Mouse (Mus musculus) hindbrain, embryonic 10.5 days (tissue): ENCODE measurements around the gene Metrn. TPM values are rescaled to one million over a fixed set of nuclear protein-coding genes. Genes with fewer than 3 reads are reported as not detected.

ENCODE experiments used
- DNase-seq: peaks from one replicate; pipeline ENCODE4 v3.0.0-alpha.2; 2017; ENCODE audit warnings: low spot score
- H3K27ac ChIP-seq: fragments of 300-500 bp; sonication (generic); 2 replicates; pipeline ENCODE4 v1.5.1; 2016; ENCODE audit warnings: mild to moderate bottlenecking, moderate library complexity
- H3K27me3 ChIP-seq: fragments of 300-500 bp; sonication (generic); 2 replicates; pipeline ENCODE4 v1.6.1; 2016; ENCODE audit warnings: mild to moderate bottlenecking; ENCODE audit not compliant: poor library complexity, insufficient read depth, severe bottlenecking
- H3K36me3 ChIP-seq: fragments of 300-500 bp; sonication (generic); 2 replicates; pipeline ENCODE4 v1.6.1; 2016; ENCODE audit warnings: mild to moderate bottlenecking, moderate library complexity
- H3K4me1 ChIP-seq: fragments of 300-500 bp; sonication (generic); replicated peaks from 2 replicates; pipeline ENCODE4 v1.6.1; 2016; ENCODE audit warnings: mild to moderate bottlenecking
- H3K4me3 ChIP-seq: fragments of 300-500 bp; sonication (generic); 2 replicates; pipeline ENCODE4 v1.5.1; 2016; ENCODE audit warnings: mild to moderate bottlenecking, moderate library complexity
- H3K9me3 ChIP-seq: fragments of 300-500 bp; sonication (generic); 2 replicates; pipeline ENCODE4 v1.6.1; 2016; ENCODE audit warnings: mild to moderate bottlenecking, moderate library complexity
- WGBS: fragments of 180-500 bp; shearing (Covaris S2); methylation state at CpG from one replicate; pipeline ENCODE4 v1.1.7; 2016; 5-methylcytosine and 5-hydroxymethylcytosine counted together
- polyA plus RNA-seq: library from polyadenylated mRNA; unstranded; fragments of >200 nt; fragmentation: Nextera tagmentation; extraction: Ambion mirVana; gene quantifications from 2 replicates; pipeline ENCODE4 v1.2.1, GENCODE M21; 2016

Metrn gene
- polyA plus RNA-seq, 1 experiment from 2014 or later, result 174 TPM

DNA sequence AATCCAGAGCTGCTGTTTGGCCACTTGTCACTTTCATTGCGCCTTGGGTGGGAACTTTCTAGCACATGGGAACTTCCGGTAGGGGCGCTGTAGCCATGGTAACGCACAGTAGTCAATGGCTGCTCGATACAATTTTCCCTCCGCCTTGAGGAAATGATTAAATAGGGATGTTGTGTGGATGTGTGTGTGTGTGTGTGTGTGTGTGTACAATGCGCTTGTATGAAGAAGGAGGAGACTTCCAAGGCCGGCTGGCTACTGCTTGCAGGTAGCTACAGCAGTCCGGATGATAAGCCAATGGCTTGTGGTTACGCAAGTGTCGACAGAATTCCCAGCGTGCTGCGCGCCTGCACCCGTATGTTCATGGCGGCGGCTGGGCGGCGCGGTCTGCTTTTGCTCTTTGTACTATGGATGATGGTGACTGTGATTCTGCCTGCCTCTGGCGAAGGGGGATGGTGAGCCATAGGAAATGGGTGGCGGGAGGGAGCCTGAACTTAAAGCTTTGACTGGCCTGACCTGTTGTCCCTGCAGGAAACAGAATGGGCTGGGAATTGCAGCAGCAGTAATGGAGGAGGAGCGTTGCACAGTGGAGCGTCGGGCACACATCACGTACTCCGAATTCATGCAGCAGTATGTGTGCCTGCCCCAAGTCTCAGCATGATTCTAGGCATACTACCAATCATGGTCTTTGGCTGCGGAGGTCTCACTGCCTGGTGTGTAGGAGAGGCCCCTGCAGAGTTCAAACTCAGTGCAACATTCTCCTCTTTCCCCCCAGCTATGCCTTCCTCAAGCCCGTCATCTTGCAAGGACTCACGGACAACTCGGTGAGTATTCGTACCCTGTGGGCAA is 32.0 kb upstream of the Metrn start, which contains the start of gene Jmjd8:
Gene Jmjd8 (plus strand): TSS at position 156 of the 846 bp plus-strand sequence.
- peaks cover 90% of the 10 kb centered on the region for H3K4me1 ChIP-seq
- peak within 1 kb of the TSS; percentile 95 for H3K27ac ChIP-seq
- DNase-seq, result peak; percentile 88
- 1% methylated on average over 32 of the region's 32 CpGs for WGBS
- no peaks in the 10 kb centered on the region for H3K27me3 ChIP-seq
- H3K9me3 ChIP-seq, result no peaks in the 10 kb centered on the region
- peak within 1 kb of the TSS; percentile 73 for H3K4me3 ChIP-seq
- H3K36me3 ChIP-seq, result peaks cover 60% of the 10 kb centered on the region

DNA sequence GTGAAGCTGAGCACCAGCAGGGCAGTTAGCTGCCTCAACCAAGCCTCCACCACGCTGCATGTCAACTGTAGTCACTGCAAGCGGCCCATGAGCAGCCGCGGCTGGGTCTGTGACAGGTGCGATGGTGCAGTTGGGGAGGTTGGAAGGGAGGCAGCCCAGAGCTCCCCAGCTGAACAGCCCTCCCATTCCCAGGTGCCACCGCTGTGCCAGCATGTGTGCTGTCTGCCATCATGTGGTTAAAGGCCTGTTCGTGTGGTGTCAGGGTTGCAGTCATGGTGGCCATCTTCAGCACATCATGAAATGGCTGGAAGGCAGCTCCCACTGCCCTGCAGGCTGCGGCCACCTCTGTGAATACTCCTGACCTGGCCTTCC is 31.3 kb upstream of the Metrn start:
- H3K4me1 ChIP-seq, result peaks cover 86% of the 10 kb centered on the region
- peak overlapping the region; percentile 73 for H3K4me3 ChIP-seq
- no peaks in the 10 kb centered on the region for H3K27me3 ChIP-seq
- H3K36me3 ChIP-seq, result peaks cover 60% of the 10 kb centered on the region
- H3K27ac ChIP-seq, result peak overlapping the region; percentile 95
- DNase-seq, result no peak
- 87% methylated on average over 8 of the region's 8 CpGs for WGBS
- H3K9me3 ChIP-seq, result no peaks in the 10 kb centered on the region

DNA sequence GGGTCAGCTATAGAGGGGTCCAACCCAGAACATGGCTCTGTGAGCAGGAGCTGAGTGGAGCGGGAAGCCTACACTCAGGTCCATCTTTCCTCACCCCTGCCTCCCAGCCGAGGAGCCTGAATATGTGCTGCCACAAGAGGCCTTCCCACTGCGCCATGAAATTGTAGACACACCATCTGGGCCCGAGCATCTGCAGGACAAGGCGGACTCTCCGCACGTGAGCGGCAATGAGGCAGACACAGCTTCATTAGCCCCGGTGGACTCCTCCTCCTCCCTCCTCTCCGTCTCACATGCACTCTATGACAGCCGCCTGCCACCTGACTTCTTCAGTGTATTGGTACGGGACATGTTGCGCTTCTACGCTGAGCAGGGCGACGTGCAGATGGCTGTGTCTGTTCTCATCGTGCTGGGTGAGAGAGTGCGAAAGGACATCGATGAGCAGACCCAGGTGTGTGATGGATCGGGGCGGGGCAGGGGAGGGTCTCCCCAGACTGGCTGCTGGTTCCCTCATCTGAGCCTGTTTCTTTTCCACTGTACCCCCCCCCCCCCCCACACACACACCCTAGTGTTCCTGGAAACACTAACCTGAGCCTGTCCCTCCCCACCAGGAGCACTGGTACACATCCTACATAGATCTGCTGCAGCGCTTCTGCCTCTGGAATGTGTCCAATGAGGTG is 30.7 kb upstream of the Metrn start:
- 93% methylated on average over 22 of the region's 22 CpGs for WGBS
- no peak for DNase-seq
- Histone ChIP-seq H3K27me3 (no peaks in the 10 kb centered on the region), H3K27ac (peak overlapping the region; percentile 95; the same call in 1 of the 2 replicates), H3K9me3 (no peaks in the 10 kb centered on the region), H3K4me3 (peak overlapping the region; percentile 26), H3K4me1 (peaks cover 90% of the 10 kb centered on the region), H3K36me3 (peaks cover 60% of the 10 kb centered on the region)

DNA sequence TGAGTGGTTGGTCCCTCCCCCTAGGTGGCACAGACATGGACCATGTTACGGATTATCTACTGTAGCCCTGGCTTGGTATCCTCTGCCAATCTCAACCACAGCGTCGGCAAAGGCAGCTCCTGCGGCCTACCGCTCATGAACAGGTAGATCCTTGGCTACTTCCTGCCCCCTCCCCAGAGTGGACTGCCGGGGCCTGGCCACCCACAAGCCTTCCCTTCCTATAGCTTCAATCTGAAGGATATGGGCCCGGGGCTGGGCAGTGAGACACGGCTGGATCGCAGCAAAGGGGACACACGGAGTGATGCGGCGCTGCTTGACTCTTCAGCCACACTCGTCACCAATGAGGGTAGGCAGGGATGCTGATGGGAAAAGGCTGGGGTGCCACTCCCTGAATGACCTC is 30.1 kb upstream of the Metrn start:
- H3K4me3 ChIP-seq, result 0 out of 2 replicates have a peak overlapping the region, but pooled peaks have one; percentile 14
- H3K27me3 ChIP-seq, result no peaks in the 10 kb centered on the region; the same call in 1 of the 2 replicates
- H3K36me3 ChIP-seq, result peaks cover 58% of the 10 kb centered on the region
- no peak overlapping the region for H3K27ac ChIP-seq
- peaks cover 87% of the 10 kb centered on the region for H3K4me1 ChIP-seq
- WGBS, result 95% methylated on average over 13 of the region's 13 CpGs
- DNase-seq, result no peak
- H3K9me3 ChIP-seq, result no peaks in the 10 kb centered on the region

DNA sequence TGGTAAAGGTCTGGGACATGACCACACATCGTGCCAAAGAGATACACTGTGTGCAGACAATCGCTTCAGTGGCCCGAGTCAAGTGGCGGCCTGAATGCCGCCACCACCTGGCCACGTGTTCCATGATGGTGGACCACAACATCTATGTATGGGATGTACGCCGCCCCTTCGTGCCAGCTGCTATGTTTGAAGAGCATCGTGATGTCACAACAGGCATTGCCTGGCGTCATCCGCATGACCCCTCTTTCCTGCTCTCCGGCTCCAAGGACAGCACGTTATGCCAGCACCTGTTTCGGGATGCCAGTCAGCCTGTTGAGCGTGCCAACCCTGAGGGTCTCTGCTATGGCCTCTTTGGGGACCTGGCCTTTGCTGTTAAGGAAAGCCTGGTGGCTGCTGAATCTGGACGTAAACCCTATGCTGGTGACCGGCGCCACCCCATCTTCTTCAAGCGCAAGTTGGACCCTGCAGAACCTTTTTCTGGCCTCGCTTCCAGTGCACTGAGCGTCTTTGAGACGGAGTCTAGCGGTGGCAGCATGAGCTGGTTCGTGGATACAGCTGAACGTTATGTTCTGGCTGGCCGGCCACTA is 29.1 kb upstream of the Metrn start:
- Histone ChIP-seq H3K36me3 (peaks cover 49% of the 10 kb centered on the region), H3K4me1 (peaks cover 78% of the 10 kb centered on the region), H3K9me3 (no peaks in the 10 kb centered on the region), H3K27ac (no peak overlapping the region), H3K4me3 (0 out of 2 replicates have a peak overlapping the region, but pooled peaks have one; percentile 76), H3K27me3 (peaks cover 2% of the 10 kb centered on the region; the same call in 1 of the 2 replicates)
- 97% methylated on average over 27 of the region's 27 CpGs for WGBS
- DNase-seq, result no peak

DNA sequence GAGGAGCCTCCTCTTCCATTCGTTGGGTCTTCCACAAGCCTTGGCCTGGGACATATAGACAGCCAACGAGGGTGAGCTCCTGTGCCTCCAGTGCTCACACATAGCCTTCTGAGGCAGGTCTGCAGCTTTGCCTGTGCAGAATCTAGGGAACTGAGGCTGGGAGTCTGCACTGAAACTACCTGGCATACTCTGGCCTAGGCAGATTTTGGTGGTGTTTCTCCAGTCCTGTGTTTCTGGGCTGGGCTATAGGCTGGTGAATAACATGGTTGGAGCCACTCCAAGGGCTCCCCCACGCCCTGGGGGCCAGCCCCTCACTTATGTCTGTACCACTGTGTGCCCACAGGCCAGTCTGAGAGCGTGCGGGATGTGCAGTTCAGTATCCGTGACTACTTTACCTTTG is 28.4 kb upstream of the Metrn start:
- DNase-seq, result no peak

DNA sequence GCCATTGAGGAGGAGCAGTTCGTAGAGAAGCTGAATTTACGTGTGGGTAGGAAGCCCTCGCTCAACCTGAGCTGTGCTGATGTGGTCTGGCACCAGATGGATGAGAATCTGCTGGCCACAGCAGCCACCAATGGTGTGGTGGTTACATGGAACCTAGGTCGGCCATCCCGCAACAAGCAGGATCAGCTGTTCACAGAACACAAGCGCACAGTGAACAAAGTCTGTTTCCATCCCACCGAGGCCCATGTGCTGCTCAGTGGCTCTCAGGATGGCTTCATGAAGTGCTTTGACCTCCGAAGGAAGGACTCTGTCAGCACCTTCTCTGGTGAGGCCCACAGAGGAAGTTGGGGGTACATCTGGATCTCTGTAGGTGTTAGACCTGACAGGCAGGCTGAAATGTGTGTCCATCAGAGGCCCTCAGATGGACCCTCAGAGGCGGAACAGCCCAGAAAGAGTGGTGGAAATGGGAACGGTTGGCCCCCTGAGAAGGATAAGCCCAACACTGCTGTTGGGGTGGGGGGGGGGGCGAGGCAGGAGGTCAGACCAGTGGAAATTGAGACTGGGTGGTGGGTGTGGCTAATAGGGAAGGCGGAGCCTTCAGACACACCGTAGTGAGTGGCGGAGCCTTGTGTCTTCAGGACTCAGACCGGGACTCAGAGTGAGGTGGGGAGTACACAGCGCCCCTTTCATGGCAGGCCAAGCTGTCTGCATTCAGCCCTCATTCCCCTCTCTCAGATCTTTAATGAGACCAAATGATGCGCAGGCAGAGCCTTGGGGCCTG is 27.6 kb upstream of the Metrn start:
- H3K4me3 ChIP-seq, result peak overlapping the region; percentile 76
- WGBS, result 71% methylated on average over 17 of the region's 17 CpGs
- H3K27ac ChIP-seq, result peak overlapping the region; percentile 88
- no peaks in the 10 kb centered on the region for H3K9me3 ChIP-seq
- H3K4me1 ChIP-seq, result peaks cover 68% of the 10 kb centered on the region
- peaks cover 36% of the 10 kb centered on the region for H3K36me3 ChIP-seq
- peaks cover 17% of the 10 kb centered on the region for H3K27me3 ChIP-seq
- DNase-seq, result no peak

More for the DNA sequence above, 28.4 kb upstream of the Metrn start:
- peaks cover 10% of the 10 kb centered on the region for H3K27me3 ChIP-seq
- H3K36me3 ChIP-seq, result peaks cover 41% of the 10 kb centered on the region
- H3K4me1 ChIP-seq, result peaks cover 70% of the 10 kb centered on the region
- no peaks in the 10 kb centered on the region for H3K9me3 ChIP-seq
- H3K4me3 ChIP-seq, result peak overlapping the region; percentile 76
- 87% methylated on average over 6 of the region's 6 CpGs for WGBS
- H3K27ac ChIP-seq, result no peak overlapping the region

DNA sequence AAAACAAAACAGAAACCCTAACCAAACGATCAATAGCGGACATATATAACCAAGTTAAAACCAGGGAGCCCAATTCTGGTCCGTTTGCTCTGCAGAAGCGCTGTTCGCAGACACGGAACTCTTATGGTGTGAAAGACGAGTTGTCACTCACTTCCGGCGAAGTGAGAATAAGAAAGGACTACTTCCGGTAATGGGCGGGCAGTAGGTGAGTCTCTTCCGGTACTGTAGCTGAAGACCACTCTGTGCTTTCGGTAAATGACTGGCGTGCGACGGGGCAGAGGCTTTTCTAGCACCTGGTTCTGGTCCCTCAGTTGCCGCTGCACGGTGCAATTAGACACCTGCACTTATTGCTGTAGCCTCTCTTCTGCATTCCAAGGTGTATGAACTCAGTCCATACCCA is 26.5 kb upstream of the Metrn start, which contains the start of gene Wdr24:
Gene Wdr24 (plus strand): TSS at position 176 of the 400 bp plus-strand sequence.
- peak within 1 kb of the TSS; percentile 88 for H3K27ac ChIP-seq
- no peaks in the 10 kb centered on the region for H3K9me3 ChIP-seq
- peak within 1 kb of the TSS; percentile 76 for H3K4me3 ChIP-seq
- peaks cover 41% of the 10 kb centered on the region for H3K36me3 ChIP-seq
- peaks cover 66% of the 10 kb centered on the region for H3K4me1 ChIP-seq
- WGBS, result under 1% methylated on average over 18 of the region's 18 CpGs
- H3K27me3 ChIP-seq, result peaks cover 28% of the 10 kb centered on the region
- peak; percentile 80 for DNase-seq

DNA sequence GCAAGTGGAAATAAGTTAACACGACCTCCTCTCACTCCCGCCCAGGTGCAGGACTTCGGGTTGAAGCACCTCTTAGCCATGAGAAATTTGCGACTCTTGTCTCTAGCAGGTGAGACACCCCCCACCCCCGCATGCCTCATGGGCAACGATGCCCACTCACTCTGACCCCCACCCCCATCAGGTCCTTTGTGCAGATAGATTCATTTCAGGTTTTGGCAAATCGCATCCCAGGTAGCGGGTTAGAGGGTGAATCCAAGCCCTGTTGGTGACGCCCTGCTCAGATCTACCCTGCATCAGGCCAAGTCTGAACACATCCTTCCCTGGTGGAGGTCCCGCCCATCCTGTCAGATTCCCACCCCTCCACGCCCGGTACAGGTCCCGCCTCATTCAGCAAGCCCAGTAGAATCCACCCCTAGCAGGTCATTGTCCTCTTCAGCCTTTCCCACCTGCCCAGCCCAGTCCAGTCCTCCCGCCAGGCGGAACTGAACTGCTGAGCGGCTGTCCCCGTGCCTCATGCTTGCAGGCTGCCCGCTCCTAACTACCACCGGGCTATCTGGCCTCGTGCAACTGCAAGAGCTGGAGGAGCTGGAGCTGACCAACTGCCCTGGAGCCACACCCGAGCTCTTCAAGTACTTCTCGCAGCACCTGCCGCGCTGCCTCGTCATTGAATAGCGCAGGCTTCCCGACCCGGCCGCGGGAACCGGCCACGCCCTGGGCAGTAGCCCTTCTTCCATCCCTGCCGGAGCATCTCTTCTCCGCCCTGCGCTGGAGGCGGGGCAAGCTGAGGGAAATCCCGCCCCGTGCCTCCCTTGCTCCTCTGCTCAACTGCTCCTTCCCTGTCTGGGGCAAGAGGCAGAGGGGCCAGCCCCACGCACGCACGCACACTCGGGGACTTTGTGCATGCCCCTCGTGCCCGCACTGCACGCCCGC is 22.2 kb upstream of the Metrn start:
- WGBS, result 5% methylated on average over 46 of the region's 46 CpGs
- DNase-seq, result peak; percentile 35

DNA sequence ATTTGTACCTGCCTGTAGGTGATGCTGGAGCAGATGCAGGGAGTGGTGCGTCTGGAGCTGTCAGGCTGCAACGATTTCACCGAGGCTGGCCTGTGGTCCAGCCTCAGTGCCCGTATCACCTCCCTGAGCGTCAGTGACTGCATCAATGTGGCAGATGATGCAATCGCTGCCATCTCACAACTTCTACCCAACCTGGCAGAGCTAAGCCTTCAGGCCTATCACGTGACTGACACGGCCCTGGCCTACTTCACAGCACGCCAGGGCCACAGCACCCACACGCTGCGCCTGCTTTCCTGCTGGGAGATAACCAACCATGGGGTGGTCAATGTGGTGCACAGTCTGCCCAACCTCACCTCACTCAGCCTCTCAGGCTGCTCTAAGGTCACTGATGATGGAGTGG is 20.7 kb upstream of the Metrn start:
- no peak for DNase-seq
- H3K9me3 ChIP-seq, result no peaks in the 10 kb centered on the region
- H3K4me3 ChIP-seq, result no peak overlapping the region
- no peak overlapping the region for H3K27ac ChIP-seq
- 87% methylated on average over 11 of the region's 11 CpGs for WGBS
- H3K27me3 ChIP-seq, result peaks cover 67% of the 10 kb centered on the region
- peaks cover 25% of the 10 kb centered on the region for H3K4me1 ChIP-seq
- H3K36me3 ChIP-seq, result peaks cover 30% of the 10 kb centered on the region

More for the DNA sequence above, 22.2 kb upstream of the Metrn start:
- H3K27ac ChIP-seq, result peak overlapping the region; percentile 26; the same call in 1 of the 2 replicates
- H3K4me1 ChIP-seq, result peaks cover 24% of the 10 kb centered on the region
- no peaks in the 10 kb centered on the region for H3K9me3 ChIP-seq
- peaks cover 30% of the 10 kb centered on the region for H3K36me3 ChIP-seq
- H3K27me3 ChIP-seq, result peaks cover 56% of the 10 kb centered on the region
- H3K4me3 ChIP-seq, result peak overlapping the region; percentile 41

DNA sequence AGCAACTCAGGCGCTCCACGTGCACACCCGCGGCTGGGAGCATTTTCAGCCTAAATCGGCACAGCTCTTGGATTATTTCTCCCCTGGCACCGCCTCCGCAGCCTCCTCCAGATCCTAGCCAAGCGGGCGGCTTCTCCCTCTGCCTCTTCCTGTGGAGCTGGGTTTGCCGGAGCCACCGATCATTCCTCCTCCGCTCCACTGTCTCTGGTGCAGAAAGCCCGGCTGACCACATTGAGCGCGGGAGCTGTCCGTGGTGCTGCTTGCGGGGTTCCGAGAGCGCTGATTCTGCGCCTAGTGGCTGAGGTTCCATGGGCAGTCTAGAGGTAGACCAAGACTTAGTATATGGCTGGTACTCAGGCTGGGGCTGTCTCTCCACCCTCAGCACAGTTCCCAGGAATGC is 16.5 kb upstream of the Metrn start:
- peaks cover 80% of the 10 kb centered on the region for H3K27me3 ChIP-seq
- H3K4me1 ChIP-seq, result peaks cover 43% of the 10 kb centered on the region
- DNase-seq, result peak; percentile 88
- H3K4me3 ChIP-seq, result peak overlapping the region; percentile 28
- H3K36me3 ChIP-seq, result peaks cover 22% of the 10 kb centered on the region
- H3K9me3 ChIP-seq, result no peaks in the 10 kb centered on the region
- WGBS, result 2% methylated on average over 20 of the region's 20 CpGs
- no peak overlapping the region for H3K27ac ChIP-seq
